ENCODE assay signal across 10 mouse cellular contexts in the genomic region with DNA sequence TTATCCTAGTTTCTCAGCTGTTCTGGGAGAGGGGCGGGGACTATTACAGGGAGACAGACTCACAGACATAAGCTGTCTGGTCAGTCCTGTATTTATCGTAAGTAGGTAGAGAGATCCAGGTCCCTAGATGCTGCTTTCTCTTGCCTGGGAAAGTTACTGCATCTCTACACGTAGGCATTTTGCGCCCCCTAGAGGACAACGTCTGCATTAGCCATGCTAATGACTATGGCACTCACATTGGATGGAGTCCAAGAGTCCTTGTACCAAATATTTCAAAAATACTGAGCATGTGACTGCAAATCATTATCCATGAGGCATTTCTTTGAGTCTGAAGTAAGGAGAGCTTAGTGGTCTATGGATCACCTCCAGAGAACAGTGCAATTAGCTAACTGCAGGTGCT. TPM values are rescaled to one million over a fixed set of nuclear protein-coding genes. Genes with fewer than 3 reads are reported as not detected.
DNase-seq lines count a peak whose midpoint lies in the region; ATAC-seq and TF ChIP-seq lines count a peak whose summit lies in the region.
"Had no signal": no experiment of that assay in that cellular context is flagged by ENCODE, and none has a peak within 500 bp of the region (broad histone marks: within the 10 kb centered on the region; RNA-seq: fewer than 3 reads in every experiment).

No protein-coding gene starts in this region.

- H3K4me2 ChIP-seq in hindbrain, embryonic 12.5 days (replicated peaks): no peak overlapping the region
- H3K4me2 ChIP-seq: embryonic facial prominence, embryonic 12.5 days; midbrain, embryonic 12.5 days had no signal

- no peak for TF ChIP-seq POLR2A in cerebellum, adult 2 months (IDR thresholded peaks at IDR 0.05; ENCODE audit: borderline replicate concordance, insufficient read depth, low read length)

- DNase-seq in hindbrain, embryonic 10.5 days (ENCODE audit: low spot score): peak; percentile 61
- DNase-seq in MEL-GATA-1-ER (ENCODE audit: extremely low read depth, low read depth): peak; percentile 58
- DNase-seq in cerebellum, adult 2 months: peak; percentile 84
- DNase-seq in frontal cortex, postnatal 36 days (ENCODE audit: low spot score in 2 of 2): peak; percentile 58 to 74
- peak; percentile 73 to 80 for DNase-seq in layer of hippocampus, postnatal 10 days (ENCODE audit: low spot score in 2 of 2)
- DNase-seq in naive thymus-derived CD4-positive, alpha-beta T cell, adult 2 months (ENCODE audit: low read depth): peak; percentile 60
- DNase-seq in thymus, postnatal 0 days (ENCODE audit: low spot score): peak; percentile 76

- no peaks in the 10 kb centered on the region for H3K27me3 ChIP-seq in hindbrain, embryonic 10.5 days (ENCODE audit: insufficient read depth, poor library complexity, severe bottlenecking)
- H3K27me3 ChIP-seq in hindbrain, embryonic 12.5 days: no peaks in the 10 kb centered on the region; the same call in 1 of the 2 replicates
- H3K27me3 ChIP-seq in cerebellum, adult 2 months (ENCODE audit: control insufficient read depth, insufficient read depth, low read length): no peaks in the 10 kb centered on the region
- H3K27me3 ChIP-seq: embryonic facial prominence, embryonic 12.5 days; midbrain, embryonic 12.5 days had no signal

- H3K9ac ChIP-seq in hindbrain, embryonic 12.5 days: no peak overlapping the region
- H3K9ac ChIP-seq: embryonic facial prominence, embryonic 12.5 days; midbrain, embryonic 12.5 days had no signal

- no peak overlapping the region for H3K27ac ChIP-seq in hindbrain, embryonic 10.5 days
- no peak overlapping the region for H3K27ac ChIP-seq in hindbrain, embryonic 12.5 days
- H3K27ac ChIP-seq in cerebellum, adult 2 months (ENCODE audit: insufficient read depth, low read length): no peak overlapping the region
- H3K27ac ChIP-seq: embryonic facial prominence, embryonic 12.5 days; midbrain, embryonic 12.5 days had no signal

- H3K4me1 ChIP-seq in hindbrain, embryonic 10.5 days (replicated peaks): 0 out of 2 replicates have a peak, but pooled peaks cover 3% of the 10 kb centered on the region
- H3K4me1 ChIP-seq in hindbrain, embryonic 12.5 days: peaks cover 5% of the 10 kb centered on the region; the same call in 1 of the 2 replicates
- peaks cover 8% of the 10 kb centered on the region for H3K4me1 ChIP-seq in cerebellum, adult 2 months (ENCODE audit: control insufficient read depth, insufficient read depth, low read length)
- H3K4me1 ChIP-seq: midbrain, embryonic 12.5 days had no signal

- WGBS in hindbrain, embryonic 10.5 days: 24% methylated on average over 5 of the region's 5 CpGs
- WGBS in hindbrain, embryonic 12.5 days: 28% methylated on average over 5 of the region's 5 CpGs
- WGBS in cerebellum, adult 2 months: 14% methylated on average over 5 of the region's 5 CpGs

- H3K36me3 ChIP-seq in hindbrain, embryonic 10.5 days: no peaks in the 10 kb centered on the region
- H3K36me3 ChIP-seq in hindbrain, embryonic 12.5 days: no peaks in the 10 kb centered on the region
- H3K36me3 ChIP-seq: embryonic facial prominence, embryonic 12.5 days; midbrain, embryonic 12.5 days had no signal

- TF ChIP-seq CTCF in cerebellum, adult 2 months (IDR thresholded peaks at IDR 0.05; ENCODE audit: borderline replicate concordance, insufficient read depth, low read depth, low read length): peak; percentile 87

- no peak overlapping the region for H3K4me3 ChIP-seq in hindbrain, embryonic 10.5 days
- no peak overlapping the region for H3K4me3 ChIP-seq in hindbrain, embryonic 12.5 days
- no peak overlapping the region for H3K4me3 ChIP-seq in cerebellum, adult 2 months (replicated peaks; ENCODE audit: insufficient read depth, low read depth, low read length)
- H3K4me3 ChIP-seq: embryonic facial prominence, embryonic 12.5 days; midbrain, embryonic 12.5 days had no signal

- no peak for ATAC-seq in hindbrain, embryonic 12.5 days (ENCODE audit: low FRiP score)

- H3K9me3 ChIP-seq in hindbrain, embryonic 10.5 days: no peaks in the 10 kb centered on the region
- no peaks in the 10 kb centered on the region for H3K9me3 ChIP-seq in hindbrain, embryonic 12.5 days (replicated peaks)
- H3K9me3 ChIP-seq: embryonic facial prominence, embryonic 12.5 days; midbrain, embryonic 12.5 days had no signal

RNA-seq across cellular contexts. Expression of gene Cnnm1, which starts 38.7 kb away (rescaled TPM):
- 0.34 and 0.35 TPM in 2 replicates for polyA plus RNA-seq in hindbrain, embryonic 10.5 days (2016; fragmentation: Nextera tagmentation; extraction: Ambion mirVana)
- 0.66 and 0.67 TPM in 2 replicates for polyA plus RNA-seq in hindbrain, embryonic 12.5 days (2016; fragmentation: Nextera tagmentation; extraction: Ambion mirVana)
- polyA plus RNA-seq in cerebellum, adult 2 months (2012; rRNA removed): 80.2 and 86.8 TPM in 2 replicates
- 10 to 100 TPM; 34.1 to 34.5 TPM for total RNA-seq in layer of hippocampus, postnatal 10 days (2021)
- polyA plus RNA-seq in thymus, postnatal 0 days (2015; fragmentation: Nextera tagmentation; extraction: Ambion mirVana): 0.44 and 0.78 TPM in 2 replicates

RNA-seq across cellular contexts. Expression of gene Got1, which starts 45.5 kb away (rescaled TPM):
- polyA plus RNA-seq in hindbrain, embryonic 10.5 days (2016; fragmentation: Nextera tagmentation; extraction: Ambion mirVana): 58.3 and 60.5 TPM in 2 replicates
- polyA plus RNA-seq in hindbrain, embryonic 12.5 days (2016; fragmentation: Nextera tagmentation; extraction: Ambion mirVana): 54.9 and 58.5 TPM in 2 replicates
- 501 and 528 TPM in 2 replicates for polyA plus RNA-seq in cerebellum, adult 2 months (2012; rRNA removed)
- total RNA-seq in layer of hippocampus, postnatal 10 days (2021): 100 to 1,000 TPM; 185 to 197 TPM
- polyA plus RNA-seq in thymus, postnatal 0 days (2015; fragmentation: Nextera tagmentation; extraction: Ambion mirVana): 62.8 and 63.2 TPM in 2 replicates

Comparison
In these comparisons a context has a peak if more than half of its experiments do, and no peak if none do; other contexts are left out.
1. RNA of gene Cnnm1, which starts 38.7 kb away (polyA plus RNA-seq): 80.2 to 86.8 TPM in cerebellum, adult 2 months; 0.44 to 0.78 TPM in thymus, postnatal 0 days, 0.66 to 0.67 TPM in hindbrain, embryonic 12.5 days and 0.34 to 0.35 TPM in hindbrain, embryonic 10.5 days; every median in the first group is over 10 times any median in the second.
2. Peak in every context shown above with its lines, with median percentiles within 50 percentile points of each other: DNase-seq.